Mouse (Mus musculus) C2C12 (cell line): Measurements from ENCODE around the gene Olfr224.

ENCODE experiments used
- CTCF ChIP-seq: IDR thresholded peaks from one replicate; pipeline ENCODE4 v1.5.1; 2011; ENCODE audit not compliant: control insufficient read depth, insufficient read depth, insufficient read length
- FOSL1 ChIP-seq: IDR thresholded peaks from one replicate; pipeline ENCODE4 v1.8.0; 2011; ENCODE audit warnings: mild to moderate bottlenecking, low read length; ENCODE audit not compliant: poor library complexity, insufficient read depth, severe bottlenecking
- MAX ChIP-seq: IDR thresholded peaks from one replicate; pipeline ENCODE4 v1.6.1; 2011; ENCODE audit warnings: mild to moderate bottlenecking, control low read depth
- MYOD1 ChIP-seq: IDR thresholded peaks from one replicate; pipeline ENCODE4 v1.6.1; 2011; ENCODE audit warnings: low read depth; ENCODE audit not compliant: control insufficient read depth, insufficient read length
- MYOG ChIP-seq: IDR thresholded peaks from one replicate; pipeline ENCODE4 v1.6.1; 2011; ENCODE audit not compliant: control insufficient read depth, insufficient read length; ENCODE audit errors: extremely low read depth
- USF1 ChIP-seq: IDR thresholded peaks from one replicate; pipeline ENCODE4 v1.6.1; 2011; ENCODE audit warnings: low read depth, mild to moderate bottlenecking, control low read depth, moderate library complexity

- TF ChIP-seq CTCF = no peak
- no peak for TF ChIP-seq FOSL1
- no peak for TF ChIP-seq MYOD1
- TF ChIP-seq USF1 = no peak
- no peak for TF ChIP-seq MAX
- no peak for TF ChIP-seq MYOG
Measured at GRCm38 (mm10) chr11:58546322-58546721, 24.0 kb downstream of the Olfr224 start, which contains the start of gene Olfr329-ps.
